Mouse (Mus musculus) cerebellum, adult 2 months (tissue): ENCODE results near the gene Nt5c2.

Experiments used
- CTCF ChIP-seq: fragments of 200-500 bp; IDR thresholded peaks from 2 replicates; pipeline ENCODE4 v1.5.1; 2011; ENCODE audit warnings: low read depth, mild to moderate bottlenecking, control low read depth, low read length, moderate library complexity, borderline replicate concordance; ENCODE audit not compliant: insufficient read depth
- POLR2A ChIP-seq: fragments of 200-500 bp; IDR thresholded peaks from 2 replicates; pipeline ENCODE4 v1.6.1; 2011; ENCODE audit warnings: low read length, control low read depth, borderline replicate concordance; ENCODE audit not compliant: insufficient read depth

GRCm38 (mm10) chr19:47005873-47006272, 9.1 kb downstream of the Nt5c2 start:
- no peak for TF ChIP-seq CTCF
- no peak for TF ChIP-seq POLR2A
